Mouse (Mus musculus) left cerebral cortex, postnatal 36 days (tissue): Measurements from ENCODE around the gene Med13l. TPM values are rescaled to one million over a fixed set of nuclear protein-coding genes. Genes with fewer than 3 reads are reported as not detected.

Experiments
- DNase-seq, 2 experiments: peaks; one replicate each; pipeline ENCODE4 v3.0.0; 2021 to 2022; ENCODE audit warnings: low spot score in 2 of 2, mixed read lengths in 1 of 2
- intact Hi-C: fragments of 180-260 bp; cut with DNase I; formaldehyde crosslinking; loops from one replicate; pipeline ENCODE4 v1.15.1; 2025
- total RNA-seq, 2 experiments: library from RNA; stranded (reverse); gene quantifications; 2 replicates each; pipeline ENCODE4 v1.2.3; 2021

Med13l gene
- total RNA-seq = 100 to 1,000 TPM in 1 of 2 experiments, 10 to 100 TPM in 1; 92.1 to 129 TPM

DNA sequence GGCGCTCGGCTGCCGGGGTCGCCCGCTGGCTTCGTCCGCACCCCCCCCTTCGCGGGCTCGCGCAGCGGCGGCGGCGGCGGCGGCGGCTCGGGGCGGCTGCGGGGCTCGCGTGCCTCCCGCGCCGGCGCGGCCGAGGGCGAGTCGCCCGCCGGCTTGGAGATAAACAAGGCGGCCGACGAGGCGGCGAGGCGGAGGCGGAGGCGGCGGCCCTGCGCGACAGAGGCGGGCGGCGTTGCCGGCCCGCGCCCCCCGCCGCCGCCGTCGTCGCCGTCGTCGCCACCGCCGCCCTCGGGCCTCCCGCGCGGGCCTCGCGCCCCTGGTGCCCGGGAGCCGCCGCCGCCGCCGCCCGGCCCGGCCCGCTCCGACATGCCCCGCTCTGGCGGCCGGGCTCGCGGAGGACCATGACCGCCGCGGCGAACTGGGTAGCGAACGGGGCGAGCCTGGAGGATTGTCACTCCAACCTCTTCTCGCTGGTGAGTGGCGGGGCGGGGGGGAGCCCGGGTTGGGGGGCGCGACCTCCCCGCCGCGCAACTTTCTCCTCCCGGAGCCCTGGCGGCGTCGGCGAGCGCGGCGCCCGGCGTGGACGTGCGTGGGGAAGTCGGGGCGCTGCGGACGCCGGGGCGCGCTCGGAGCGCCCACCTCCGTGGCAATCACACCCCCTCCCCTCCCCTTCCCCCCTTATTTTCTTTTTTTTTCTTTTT lies at the start of gene Med13l:
Med13l (plus strand) TSS at position 295 of the 701 bp plus-strand sequence.
- intact Hi-C loops = loop anchor here (5.0 to 10.0 kb wide), 3 partner anchors 94 to 293 kb away; no protein-coding TSS in a partner anchor
- peak; percentile 43 to 52 for DNase-seq

DNA sequence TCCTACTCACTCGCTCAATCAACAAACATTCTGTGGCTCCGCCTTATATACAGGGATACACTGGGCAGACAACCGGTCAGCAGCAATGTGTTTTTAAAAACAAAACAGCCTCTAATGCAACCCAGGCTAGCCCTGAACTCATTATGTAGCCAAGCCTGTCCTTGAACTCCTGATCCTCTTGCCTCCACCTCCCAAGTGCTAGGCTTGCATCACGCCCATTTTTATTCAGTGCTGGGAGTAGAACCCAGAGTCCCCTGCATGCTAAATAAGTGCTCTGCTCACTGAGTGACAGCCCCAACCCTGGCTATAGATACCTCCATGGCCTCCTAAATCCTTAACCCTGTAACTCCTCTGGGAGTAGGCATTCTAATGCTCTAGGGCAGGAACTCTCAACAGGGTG lies 49.5 kb upstream of the Med13l start:
- intact Hi-C loops = loop anchor here (5.0 kb wide), 1 partner anchor 46 kb away; no protein-coding TSS in a partner anchor
- DNase-seq = no peak

DNA sequence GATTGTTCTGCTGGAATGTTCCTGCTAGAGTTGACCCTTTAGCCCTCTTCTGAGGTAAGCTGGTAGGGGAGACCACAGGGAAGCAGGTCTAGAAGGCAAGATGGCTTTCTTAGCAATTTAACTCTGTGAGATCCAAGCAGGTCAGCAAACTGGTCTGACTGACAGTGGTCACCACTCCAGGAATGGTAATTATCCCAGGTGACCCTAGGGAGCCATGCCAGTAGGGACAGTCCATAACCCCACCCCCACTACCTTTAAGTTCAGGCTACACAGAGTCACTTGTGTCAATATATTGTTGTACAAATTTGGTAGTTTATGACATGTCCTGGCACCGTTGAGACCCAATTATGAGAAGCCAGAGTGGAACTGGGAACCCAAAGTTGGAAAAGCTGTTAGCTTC lies 47.5 kb upstream of the Med13l start:
- intact Hi-C loops = loop anchor here (5.0 kb wide), 1 partner anchor 44 kb away; no protein-coding TSS in a partner anchor
- no peak for DNase-seq

DNA sequence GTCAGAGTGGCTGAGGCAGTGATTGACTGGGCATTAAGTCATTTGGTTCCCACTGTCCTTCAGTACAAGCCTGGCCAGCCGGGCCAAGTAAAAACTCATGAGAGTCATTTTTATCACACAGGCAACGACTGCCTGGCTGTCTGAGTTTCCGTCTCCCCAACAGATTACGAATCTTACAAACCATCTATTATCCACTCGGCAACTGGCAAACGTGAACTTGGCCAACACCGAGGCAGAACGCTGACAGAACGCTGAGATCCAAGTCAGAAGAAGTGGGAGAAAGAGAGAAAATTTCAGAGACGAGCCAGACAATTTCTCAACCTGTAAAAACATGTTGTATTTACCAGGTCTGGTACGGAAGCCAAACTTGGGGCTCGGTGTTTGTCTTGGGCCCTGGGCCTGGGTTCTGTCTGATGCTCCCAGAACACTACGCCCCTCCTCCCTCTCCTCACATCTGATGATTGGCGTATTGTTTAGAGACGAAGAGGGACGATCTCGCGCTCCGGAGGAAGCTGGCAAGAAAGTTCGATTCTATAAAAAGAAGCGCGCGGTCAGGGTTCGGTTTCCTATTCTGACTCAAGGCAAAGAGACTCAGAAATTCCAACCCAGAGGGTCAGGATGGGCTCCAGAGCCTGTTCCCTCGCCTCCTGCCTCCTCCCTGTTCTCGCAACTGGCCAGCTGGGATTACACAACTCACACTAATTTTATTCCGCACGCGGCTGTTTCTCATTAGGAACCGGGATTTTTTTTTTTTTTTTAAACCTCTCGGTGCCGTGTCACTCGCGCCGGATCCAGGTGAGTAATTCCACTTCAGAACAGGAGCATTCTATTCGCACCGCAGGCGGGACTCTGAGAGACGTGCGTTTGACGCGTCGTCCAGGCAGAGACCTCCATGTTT lies 46.6 kb upstream of the Med13l start:
- DNase-seq = peak; percentile 65 to 66
- intact Hi-C loops = loop anchor here (2.0 to 5.0 kb wide), 2 partner anchors 43 to 87 kb away; no protein-coding TSS in a partner anchor

DNA sequence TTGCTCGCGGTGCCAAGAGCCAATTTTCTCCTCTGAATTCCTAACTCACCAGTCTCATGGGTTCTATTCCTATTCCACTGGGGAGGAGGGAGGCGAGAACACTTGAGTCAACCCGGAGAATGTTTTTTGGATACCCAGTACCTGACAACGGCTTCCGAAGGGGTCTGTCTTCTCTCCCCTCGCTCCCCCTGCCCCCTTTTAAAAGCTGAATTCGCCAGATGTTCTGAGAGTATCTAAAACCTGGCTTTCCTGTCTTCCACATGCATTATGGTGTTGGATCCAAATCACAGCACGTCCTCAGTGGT lies 46.0 kb upstream of the Med13l start:
- DNase-seq = no peak
- intact Hi-C loops = loop anchor here (2.0 to 5.0 kb wide), 2 partner anchors 43 to 88 kb away; no protein-coding TSS in a partner anchor

DNA sequence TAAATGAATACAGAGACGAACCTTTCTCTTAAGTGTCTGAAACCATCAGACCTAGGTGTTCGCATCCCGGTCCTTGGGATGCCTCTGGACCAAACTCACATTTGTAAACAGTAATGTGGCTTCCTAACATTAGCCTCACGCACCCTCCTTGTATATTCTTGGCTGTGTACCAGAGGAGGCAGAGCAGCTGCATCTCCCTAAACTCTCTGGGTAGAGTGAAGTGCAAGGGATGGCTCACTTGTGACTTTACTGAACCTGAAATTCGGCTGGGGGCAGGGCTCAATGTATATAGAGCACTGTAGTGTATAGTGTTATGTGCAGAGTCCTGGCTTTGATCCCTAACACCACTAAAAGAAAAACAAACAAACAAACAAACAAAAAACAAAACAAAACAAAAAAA lies 45.6 kb upstream of the Med13l start:
- DNase-seq = no peak
- intact Hi-C loops = loop anchor here (2.0 to 5.0 kb wide), 2 partner anchors 42 to 88 kb away; no protein-coding TSS in a partner anchor

DNA sequence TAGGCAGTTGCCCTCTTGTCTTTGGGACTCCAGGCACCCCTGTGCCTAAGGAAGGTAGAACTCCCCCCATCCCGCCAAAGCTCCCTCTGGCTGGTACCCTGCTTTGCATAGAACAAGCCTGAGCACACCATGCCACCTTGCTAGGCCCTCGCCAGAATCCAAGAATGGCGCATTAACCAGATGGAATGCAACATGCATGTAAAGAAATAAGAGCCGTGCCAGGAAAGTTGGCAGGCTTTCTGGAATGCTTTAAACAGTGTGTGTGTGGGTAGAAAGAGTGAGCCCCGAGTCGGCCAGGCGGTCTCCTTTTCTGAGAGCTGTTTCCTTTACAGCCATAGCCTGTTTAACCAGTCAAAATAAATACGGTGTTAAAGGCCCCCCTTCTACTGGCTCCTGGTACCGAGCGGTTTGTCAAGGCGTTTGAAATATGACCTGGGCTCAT lies 45.2 kb upstream of the Med13l start:
- intact Hi-C loops = loop anchor here (2.0 kb wide), 1 partner anchor 88 kb away; no protein-coding TSS in a partner anchor
- peak; percentile 77 to 84 for DNase-seq

DNA sequence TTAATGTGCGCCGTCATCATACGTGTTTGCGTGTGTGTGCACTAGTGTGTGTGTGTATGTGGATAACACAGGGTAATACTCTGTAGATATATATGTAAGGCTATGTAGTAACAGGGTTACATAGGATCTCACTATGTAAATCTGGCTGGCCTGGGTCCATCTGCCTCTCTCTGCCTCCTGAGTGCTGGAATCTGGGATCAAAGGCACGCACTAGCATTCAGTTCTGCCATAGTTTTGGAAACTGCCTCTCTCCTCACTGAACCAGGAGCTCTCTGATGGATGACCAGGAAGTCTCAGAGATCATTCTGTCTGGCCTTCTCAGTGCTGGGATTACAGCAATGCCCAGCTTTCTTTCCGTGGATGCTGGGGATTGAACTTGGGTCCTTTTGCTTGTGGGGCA lies 44.4 kb upstream of the Med13l start:
- DNase-seq = no peak
- intact Hi-C loops = no loop called here

DNA sequence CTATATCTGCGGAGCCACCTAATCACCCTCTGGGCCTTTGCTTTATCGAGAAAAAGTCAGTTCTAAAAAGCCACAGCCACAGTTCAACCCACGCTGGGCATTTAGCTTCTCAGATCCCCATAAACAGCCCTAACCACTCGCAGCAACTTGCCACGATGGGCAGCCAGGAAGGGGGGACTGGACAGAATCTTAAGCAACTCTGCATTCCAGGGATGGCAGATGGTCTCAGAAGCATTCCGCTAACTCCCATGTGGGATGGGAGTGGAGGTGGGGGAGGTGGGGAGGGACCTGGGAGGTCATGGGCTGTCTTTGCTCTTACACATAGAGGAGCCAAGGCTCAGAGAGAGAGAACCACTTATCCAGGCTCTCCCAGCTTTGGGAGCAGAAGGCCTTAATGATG lies 44.0 kb upstream of the Med13l start:
- no peak for DNase-seq
- intact Hi-C loops = no loop called here

DNA sequence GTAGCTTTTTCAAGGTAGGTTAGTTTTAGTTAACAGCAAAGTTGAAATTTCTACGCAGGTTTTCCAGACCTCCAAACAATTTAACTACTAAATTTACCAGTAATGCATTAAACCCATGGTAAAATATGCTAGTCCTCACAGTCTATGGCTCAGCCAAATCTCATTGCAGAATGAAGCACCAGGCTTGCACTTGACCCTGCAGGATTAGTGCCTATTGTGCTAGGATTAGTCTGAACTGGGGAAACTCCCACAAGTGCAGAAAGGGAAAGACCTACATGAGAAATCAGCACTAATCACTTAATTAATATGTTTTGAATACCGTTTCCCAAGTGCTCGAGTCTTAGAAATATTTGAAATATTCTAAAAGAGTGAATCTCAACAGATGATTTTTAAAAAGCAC lies 40.0 kb upstream of the Med13l start:
- intact Hi-C loops = no loop called here
- no peak for DNase-seq

DNA sequence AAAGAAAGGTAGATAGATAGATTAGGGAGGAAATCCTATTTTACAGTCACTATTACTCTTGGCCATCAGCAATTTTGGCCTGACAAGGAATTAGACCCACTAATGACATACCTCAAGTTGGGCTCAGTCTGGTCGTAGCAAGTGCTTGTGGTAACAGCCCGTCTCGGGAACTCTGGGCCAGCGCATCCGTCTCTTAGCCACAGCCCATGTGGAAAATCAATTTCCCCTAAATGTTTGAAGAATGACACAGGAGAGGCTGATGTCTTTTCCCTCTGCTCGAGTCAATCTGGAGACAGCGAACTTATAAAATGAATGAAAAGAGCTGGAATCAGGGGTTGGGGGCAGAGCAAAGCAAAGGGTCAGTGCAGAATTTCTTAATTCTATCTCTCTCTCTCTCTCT lies 36.1 kb upstream of the Med13l start:
- DNase-seq = no peak
- intact Hi-C loops = no loop called here

DNA sequence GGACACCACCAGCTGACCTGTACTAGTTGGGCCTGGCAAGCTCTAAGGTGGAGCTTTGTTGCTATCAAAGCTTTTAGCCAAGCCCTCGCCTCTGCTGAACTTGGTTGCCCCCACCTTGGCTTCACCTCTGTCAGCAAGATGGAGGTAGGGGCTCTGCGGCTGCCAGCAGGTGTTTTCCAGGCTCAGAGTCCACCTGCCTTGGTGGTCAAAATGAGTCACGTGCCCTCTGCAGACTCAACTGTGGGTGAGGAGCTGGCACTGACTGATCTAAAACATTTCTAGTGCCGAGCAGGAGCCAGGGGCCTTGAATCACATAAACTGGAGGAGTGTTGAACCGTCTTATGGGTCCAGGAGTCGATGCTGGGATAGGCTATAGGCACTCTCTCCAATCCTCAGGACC lies 34.8 kb upstream of the Med13l start:
- DNase-seq = no peak
- intact Hi-C loops = no loop called here

DNA sequence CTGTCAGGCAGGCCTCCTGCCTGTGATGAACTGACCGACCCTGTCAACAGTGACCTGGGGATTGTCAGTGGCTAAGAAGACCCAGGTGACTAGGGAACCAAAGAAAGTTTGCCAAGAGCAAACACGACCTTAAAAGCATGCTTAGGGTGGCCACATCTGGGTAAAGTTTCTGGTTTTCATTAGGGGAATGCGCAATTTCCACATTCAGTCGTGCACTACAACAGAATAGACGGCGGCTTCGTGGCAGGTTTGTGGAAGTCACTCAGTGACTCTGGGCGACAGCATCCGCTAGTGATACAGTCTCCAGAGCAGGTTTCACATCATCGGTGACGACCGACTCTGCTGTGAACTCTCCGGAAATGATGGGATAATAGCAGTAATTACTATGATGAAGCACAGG lies 34.0 kb upstream of the Med13l start:
- intact Hi-C loops = no loop called here
- no peak for DNase-seq

DNA sequence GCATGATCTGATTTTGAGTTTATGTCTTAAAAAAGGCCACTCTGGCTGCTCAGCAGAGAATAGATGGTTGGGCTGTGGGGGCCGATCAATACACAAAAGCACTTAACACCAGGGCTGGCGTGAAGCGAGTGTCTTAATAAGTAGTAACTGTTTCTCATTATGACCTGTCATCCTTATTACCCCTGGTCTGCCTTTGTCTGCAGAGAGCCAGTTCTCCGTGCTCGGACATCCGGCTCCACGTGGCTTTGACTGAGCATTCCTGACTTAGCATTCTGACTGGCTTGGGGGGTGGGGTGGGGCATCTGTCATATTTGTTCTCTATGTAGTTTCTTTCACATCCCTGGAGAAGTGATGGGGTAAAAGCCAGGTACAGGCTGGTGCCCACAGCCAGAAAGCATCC lies 31.2 kb upstream of the Med13l start:
- no peak for DNase-seq
- intact Hi-C loops = no loop called here

DNA sequence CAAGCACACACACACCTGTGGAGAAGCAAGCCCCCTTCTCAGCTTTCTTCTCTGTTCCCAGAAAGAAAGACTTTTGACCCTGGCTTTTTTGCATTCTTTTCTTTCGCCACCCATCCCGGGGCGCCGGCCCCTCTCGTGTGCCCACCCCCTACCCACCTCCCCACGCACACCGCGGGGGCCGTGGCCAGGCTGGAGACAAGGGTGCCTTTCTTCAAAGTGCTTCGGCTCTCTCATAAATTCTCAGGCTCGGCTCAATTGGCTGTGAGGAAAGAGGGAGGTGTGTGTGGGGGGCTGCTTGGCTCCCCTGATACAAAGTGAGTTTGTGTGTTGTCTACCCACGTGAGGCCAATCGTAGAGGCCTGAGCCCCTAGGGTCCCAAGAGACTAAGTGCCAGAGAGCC lies 28.4 kb upstream of the Med13l start:
- intact Hi-C loops = no loop called here

DNA sequence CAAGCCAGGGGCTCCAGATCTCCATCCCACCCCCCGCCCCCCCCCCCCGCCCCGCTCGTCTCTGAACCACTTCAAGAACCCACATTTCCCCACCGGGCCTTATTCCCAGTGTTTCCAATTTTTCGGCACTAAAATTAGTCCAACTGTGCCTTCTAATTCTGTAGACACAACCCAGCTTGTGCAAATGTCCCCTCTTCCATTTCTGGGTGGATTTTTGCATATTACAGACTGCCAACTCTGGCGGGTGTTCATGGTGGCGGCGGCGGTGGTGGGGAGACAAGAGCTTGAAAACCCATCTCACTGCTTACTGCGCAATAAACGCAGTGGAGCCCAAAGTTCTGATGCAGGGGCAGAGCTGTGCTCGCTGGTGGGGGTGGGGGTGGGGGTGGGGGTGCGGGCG lies 27.8 kb upstream of the Med13l start:
- DNase-seq = peak; percentile 70 to 76
- intact Hi-C loops = no loop called here

More for the DNA sequence above, 28.4 kb upstream of the Med13l start:
- DNase-seq = no peak

DNA sequence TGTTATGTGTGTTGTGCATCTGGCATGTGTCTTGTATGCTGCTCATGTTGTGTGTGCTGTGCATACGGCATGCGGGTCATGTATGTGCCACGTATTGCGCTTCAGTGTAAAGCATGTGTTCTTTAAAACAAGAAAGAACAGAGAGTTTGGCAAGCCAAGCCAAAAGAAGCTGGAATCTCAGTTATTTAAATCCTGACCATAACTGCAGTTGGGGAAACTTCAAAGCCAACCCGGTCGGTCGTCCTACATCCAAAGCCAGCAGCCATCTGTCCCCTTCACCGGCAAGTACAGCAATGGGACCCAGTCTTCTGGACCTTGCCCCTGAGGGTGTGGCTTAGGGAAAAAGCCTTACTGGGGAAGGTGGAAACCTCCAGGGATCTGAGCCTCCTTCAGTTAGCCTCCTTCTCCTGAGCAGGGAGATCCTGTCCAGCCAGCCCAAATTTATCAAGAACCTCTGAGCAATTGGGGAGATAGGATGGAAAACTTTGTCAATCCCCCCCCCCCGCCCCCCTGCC lies 26.0 kb upstream of the Med13l start:
- intact Hi-C loops = no loop called here
- no peak for DNase-seq

DNA sequence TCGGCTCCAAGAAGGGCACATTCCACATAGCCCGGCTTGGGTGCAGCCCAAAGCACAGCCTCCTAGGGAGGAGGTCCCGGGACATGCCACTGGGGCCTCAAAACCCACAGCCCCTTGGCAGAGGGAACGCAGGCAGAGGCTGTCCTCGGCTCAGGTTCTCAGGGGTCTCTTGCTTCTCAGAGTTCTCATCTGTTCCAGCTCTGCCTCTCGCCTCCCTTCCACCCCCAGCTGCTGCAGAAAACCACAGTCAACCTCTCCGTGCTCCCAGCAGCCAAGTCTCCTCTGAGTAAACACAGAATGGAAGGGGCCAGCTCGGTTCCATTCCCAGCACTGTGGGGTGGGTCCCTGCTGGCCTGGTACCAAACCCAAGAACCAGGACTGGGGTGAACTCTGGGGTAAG lies 25.3 kb upstream of the Med13l start:
- intact Hi-C loops = no loop called here
- no peak for DNase-seq

DNA sequence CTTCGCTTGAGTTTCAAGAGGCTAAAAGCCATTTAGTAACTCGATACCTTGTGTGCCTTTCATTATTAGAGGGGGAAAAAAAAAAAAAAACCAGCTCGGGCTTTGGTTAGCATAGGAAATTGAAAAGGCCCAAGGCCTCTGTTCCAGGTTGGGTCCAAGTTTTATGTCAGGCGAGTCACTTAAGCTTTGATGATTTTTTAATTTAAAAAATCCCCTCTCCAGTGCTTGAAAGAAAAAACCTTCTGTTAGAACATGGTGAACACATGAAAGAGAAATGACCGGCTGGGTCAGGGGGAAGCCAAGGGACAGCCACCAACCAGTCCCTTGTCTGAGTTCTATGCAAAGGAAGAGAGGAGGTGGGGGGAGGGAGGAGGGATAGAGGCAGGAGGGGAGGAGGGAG lies 22.0 kb upstream of the Med13l start:
- intact Hi-C loops = no loop called here

DNA sequence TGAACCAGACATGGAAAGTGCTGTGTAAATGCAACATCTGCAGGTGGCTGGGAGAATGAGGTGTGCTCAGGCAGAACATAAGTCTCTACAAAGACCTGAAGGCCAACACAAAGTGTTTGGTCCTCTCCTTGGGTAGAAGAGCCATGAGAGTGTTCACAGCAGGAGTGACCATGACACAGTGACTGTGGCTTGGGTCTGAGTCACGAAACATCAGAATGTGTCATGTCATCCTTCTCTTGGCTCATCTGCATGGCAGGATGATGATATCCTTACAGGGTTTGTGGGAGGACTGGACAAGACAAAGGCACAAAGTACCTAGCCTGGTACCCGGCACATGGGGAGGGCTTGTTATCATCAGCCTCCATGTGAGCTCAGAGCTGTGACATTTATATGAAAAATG lies 16.7 kb upstream of the Med13l start:
- no peak for DNase-seq
- intact Hi-C loops = no loop called here

More for the DNA sequence above, 22.0 kb upstream of the Med13l start:
- DNase-seq = no peak
